Mouse (Mus musculus) heart, adult 10 weeks (tissue): Measurements from ENCODE around the gene Cfap300. TPM values are rescaled to one million over a fixed set of nuclear protein-coding genes. Genes with fewer than 3 reads are reported as not detected.

ENCODE experiments used
- polyA plus RNA-seq: library from polyadenylated mRNA; stranded (reverse); fragments of 350-450 nt; fragmentation: Illumina TruSeq; extraction: RNeasy Lipid Tissue Mini Kit (QIAGEN cat#74804); gene quantifications from one replicate; pipeline ENCODE4 v1.2.3, GENCODE M21; 2014; ENCODE audit warnings: low read depth, low replicate concordance

Gene Cfap300
- polyA plus RNA-seq, result 2.1 TPM

GRCm38 (mm10) chr9:8042338-8043043 is at the start of gene Cfap300:
TSS of gene Cfap300 (minus strand) at chr9:8042823.

GRCm38 (mm10) chr9:8004370-8004991 is 38.1 kb downstream of the Cfap300 start, which contains the start of gene Yap1:
TSS of gene Yap1 (minus strand) at chr9:8004596.

Other genes with a start within 250 kb of the Cfap300 start
- gene Birc2, start 205.8 kb downstream of the Cfap300 start, polyA plus RNA-seq, result 26.6 TPM
- gene Birc3, start 169.6 kb downstream of the Cfap300 start, polyA plus RNA-seq, result 10.0 TPM
- 64.9 TPM for gene Yap1, start 38.2 kb downstream of the Cfap300 start, polyA plus RNA-seq
- 4.7 TPM for gene Cep126, start 91.5 kb upstream of the Cfap300 start, polyA plus RNA-seq